Mouse (Mus musculus) neural tube, embryonic 11.5 days (tissue): ENCODE data around the gene Itih1. TPM values are rescaled to one million over a fixed set of nuclear protein-coding genes. Genes with fewer than 3 reads are reported as not detected.

Source experiments
- ATAC-seq: fragments of 200-750 bp; cut with Nextera tagmentation; 2 replicates; pipeline ENCODE4 v1.8.0; 2017; ENCODE audit warnings: moderate number of reproducible peaks, mild to moderate bottlenecking, moderate TSS enrichment, moderate library complexity; ENCODE audit not compliant: insufficient read depth, low FRiP score, low TSS enrichment
- DNase-seq: peaks from one replicate; pipeline ENCODE4 v3.0.0-alpha.2; 2015; ENCODE audit warnings: low spot score
- H3K27ac ChIP-seq: fragments of 300-500 bp; sonication (generic); 2 replicates; pipeline ENCODE4 v1.5.1; 2014; ENCODE audit warnings: low read depth, mild to moderate bottlenecking, low read length
- H3K27me3 ChIP-seq: fragments of 300-500 bp; sonication (generic); 2 replicates; pipeline ENCODE4 v1.6.1; 2014; ENCODE audit warnings: mild to moderate bottlenecking, low read length, mixed read lengths; ENCODE audit not compliant: control insufficient read depth, insufficient read depth
- H3K36me3 ChIP-seq: fragments of 300-500 bp; sonication (generic); 2 replicates; pipeline ENCODE4 v1.6.1; 2014; ENCODE audit warnings: mild to moderate bottlenecking, low read length, moderate library complexity, mixed read lengths; ENCODE audit not compliant: control insufficient read depth, insufficient read depth
- H3K4me1 ChIP-seq: fragments of 300-500 bp; sonication (generic); 2 replicates; pipeline ENCODE4 v1.6.1; 2014; ENCODE audit warnings: low read length, mixed read lengths; ENCODE audit not compliant: control insufficient read depth, insufficient read depth
- H3K4me2 ChIP-seq: fragments of 300-500 bp; sonication (generic); 2 replicates; pipeline ENCODE4 v1.6.1; 2014; ENCODE audit warnings: low read depth, mild to moderate bottlenecking, moderate library complexity
- H3K4me3 ChIP-seq: fragments of 300-500 bp; sonication (generic); 2 replicates; pipeline ENCODE4 v1.5.1; 2014; ENCODE audit warnings: low read depth, low read length
- H3K9ac ChIP-seq: fragments of 300-500 bp; sonication (generic); 2 replicates; pipeline ENCODE4 v1.6.1; 2014; ENCODE audit warnings: mild to moderate bottlenecking, low read length
- H3K9me3 ChIP-seq: fragments of 300-500 bp; sonication (generic); 2 replicates; pipeline ENCODE4 v1.6.1; 2016; ENCODE audit warnings: low read length; ENCODE audit not compliant: control insufficient read depth
- WGBS: fragments of 180-500 bp; shearing (Covaris S2); extraction: QIAGEN DNeasy Blood & Tissue Kit; methylation state at CpG from one replicate; pipeline ENCODE4 v1.1.7; 2014; 5-methylcytosine and 5-hydroxymethylcytosine counted together
- polyA plus RNA-seq: library from polyadenylated mRNA; unstranded; fragments of >200 nt; fragmentation: Nextera tagmentation; extraction: Ambion mirVana; gene quantifications from 2 replicates; pipeline ENCODE4 v1.2.1, GENCODE M21; 2014

Gene Itih1
- polyA plus RNA-seq, 1 experiment from 2014 or later, result not detected

DNA sequence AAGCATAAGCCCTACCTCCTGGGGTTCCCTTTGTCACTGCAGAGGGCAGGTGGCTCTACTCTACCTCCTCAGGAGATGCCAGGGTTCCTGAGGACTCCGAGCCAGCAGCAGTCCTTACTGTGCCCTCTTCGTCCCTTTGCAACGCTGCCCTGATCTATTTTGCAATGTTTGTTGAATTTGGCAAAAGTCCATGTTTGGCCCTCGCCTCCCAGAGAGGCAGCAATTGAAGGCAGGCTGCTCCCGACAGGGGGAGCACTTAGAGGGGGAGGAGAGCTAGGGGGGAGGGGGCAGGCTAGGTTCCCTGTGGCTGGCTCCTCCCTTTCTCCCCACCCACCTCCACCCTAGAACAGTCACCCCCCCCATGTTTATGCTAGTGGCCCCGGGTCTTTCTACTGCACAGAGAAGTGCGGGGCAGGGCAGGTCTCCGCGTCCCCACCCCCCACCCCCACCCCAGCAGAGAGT is 54.8 kb downstream of the Itih1 start:
- Histone ChIP-seq H3K4me2 (no peak overlapping the region), H3K27ac (no peak overlapping the region)
- WGBS, result 22% methylated on average over 8 of the region's 9 CpGs

DNA sequence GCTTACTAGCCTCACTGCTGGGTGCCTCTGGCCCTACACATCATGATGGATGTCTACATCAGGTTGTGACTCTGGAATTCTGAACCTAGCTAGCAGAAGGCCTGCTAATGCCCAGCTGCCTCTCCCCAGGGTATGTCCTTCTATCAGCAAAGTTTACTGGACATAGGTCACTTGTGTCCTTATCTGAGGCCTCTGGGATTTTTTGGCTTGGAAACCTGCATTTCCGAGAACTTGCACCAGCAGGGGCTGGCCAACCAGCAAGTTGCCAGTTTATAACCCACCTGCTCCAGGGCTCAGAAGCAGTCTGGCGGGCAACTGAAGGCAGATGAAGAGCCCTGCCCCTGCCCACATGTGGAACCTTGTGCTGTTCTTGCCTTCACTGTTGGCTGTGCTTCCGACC is 56.9 kb downstream of the Itih1 start, which contains the start of gene Itih4:
Itih4 (plus strand) TSS at position 273 of the 400 bp plus-strand sequence.
- 86% methylated on average over 3 of the region's 3 CpGs for WGBS
- Histone ChIP-seq H3K27ac (no peak within 1 kb of the TSS), H3K9ac (no peak within 1 kb of the TSS), H3K36me3 (no peaks in the 10 kb centered on the region), H3K4me1 (no peaks in the 10 kb centered on the region), H3K27me3 (no peaks in the 10 kb centered on the region), H3K4me3 (no peak within 1 kb of the TSS), H3K4me2 (no peak within 1 kb of the TSS), H3K9me3 (no peaks in the 10 kb centered on the region)
- no peak for ATAC-seq
- no peak for DNase-seq

More for the DNA sequence above, 54.8 kb downstream of the Itih1 start:
- Histone ChIP-seq H3K36me3 (no peaks in the 10 kb centered on the region), H3K9ac (no peak overlapping the region), H3K9me3 (no peaks in the 10 kb centered on the region), H3K27me3 (no peaks in the 10 kb centered on the region), H3K4me3 (no peak overlapping the region), H3K4me1 (no peaks in the 10 kb centered on the region)
- DNase-seq, result peak; percentile 23
- no peak for ATAC-seq

DNA sequence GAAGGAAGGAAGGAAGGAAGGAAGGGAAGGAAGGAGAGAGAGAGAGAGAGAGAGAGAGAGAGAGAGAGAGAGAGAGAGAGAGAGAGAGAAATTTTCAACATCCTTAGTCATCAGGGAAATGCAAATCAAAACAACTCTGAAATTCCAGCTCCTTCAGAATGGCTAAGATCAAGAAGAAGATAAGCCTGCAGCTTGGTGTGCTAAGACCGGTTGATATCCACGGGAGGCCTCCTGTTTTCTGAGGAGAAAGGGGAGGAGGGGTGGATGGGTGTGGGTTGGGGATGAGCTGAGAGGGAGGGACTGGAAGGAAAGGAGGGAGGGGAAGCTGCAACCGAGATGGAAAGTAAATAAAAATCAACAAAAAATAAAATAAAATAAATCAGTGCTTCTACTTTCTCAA is 57.8 kb downstream of the Itih1 start:
- H3K27ac ChIP-seq, result no peak overlapping the region
- ATAC-seq, result no peak
- H3K4me1 ChIP-seq, result no peaks in the 10 kb centered on the region
- no peak overlapping the region for H3K4me3 ChIP-seq
- no peak for DNase-seq
- H3K36me3 ChIP-seq, result no peaks in the 10 kb centered on the region
- H3K9ac ChIP-seq, result no peak overlapping the region
- WGBS, result 26% methylated on average over 3 of the region's 3 CpGs
- H3K27me3 ChIP-seq, result no peaks in the 10 kb centered on the region
- H3K9me3 ChIP-seq, result no peaks in the 10 kb centered on the region
- H3K4me2 ChIP-seq, result no peak overlapping the region

GRCm38 (mm10) chr14:30881718-30882108 is 61.4 kb downstream of the Itih1 start:
- H3K4me3 ChIP-seq, result no peak overlapping the region
- ATAC-seq, result no peak
- H3K4me2 ChIP-seq, result no peak overlapping the region
- no peaks in the 10 kb centered on the region for H3K36me3 ChIP-seq
- no peak overlapping the region for H3K27ac ChIP-seq
- H3K27me3 ChIP-seq, result no peaks in the 10 kb centered on the region
- H3K4me1 ChIP-seq, result no peaks in the 10 kb centered on the region
- DNase-seq, result no peak
- WGBS, result 95% methylated on average over 3 of the region's 3 CpGs
- no peaks in the 10 kb centered on the region for H3K9me3 ChIP-seq
- no peak overlapping the region for H3K9ac ChIP-seq

- no peaks in the 10 kb centered on the region for H3K27me3 ChIP-seq
- no peak for DNase-seq
- no peaks in the 10 kb centered on the region for H3K36me3 ChIP-seq
- 87% methylated on average over 17 of the region's 17 CpGs for WGBS
- H3K4me2 ChIP-seq, result no peak overlapping the region
- H3K9me3 ChIP-seq, result no peaks in the 10 kb centered on the region
- no peak overlapping the region for H3K27ac ChIP-seq
- no peak for ATAC-seq
- H3K4me1 ChIP-seq, result no peaks in the 10 kb centered on the region
- no peak overlapping the region for H3K4me3 ChIP-seq
- no peak overlapping the region for H3K9ac ChIP-seq
These were observed 62.0 kb downstream of the Itih1 start for GRCm38 (mm10) chr14:30880811-30881717.

GRCm38 (mm10) chr14:30880251-30880650 is 62.8 kb downstream of the Itih1 start:
- no peak overlapping the region for H3K9ac ChIP-seq
- no peak overlapping the region for H3K4me3 ChIP-seq
- H3K27me3 ChIP-seq, result no peaks in the 10 kb centered on the region
- H3K36me3 ChIP-seq, result no peaks in the 10 kb centered on the region
- no peak for DNase-seq
- H3K4me1 ChIP-seq, result no peaks in the 10 kb centered on the region
- H3K4me2 ChIP-seq, result no peak overlapping the region
- H3K27ac ChIP-seq, result no peak overlapping the region
- 84% methylated on average over 8 of the region's 8 CpGs for WGBS
- H3K9me3 ChIP-seq, result no peaks in the 10 kb centered on the region
- no peak for ATAC-seq

GRCm38 (mm10) chr14:30879794-30880193 is 63.3 kb downstream of the Itih1 start:
- Histone ChIP-seq H3K9me3 (no peaks in the 10 kb centered on the region), H3K27ac (no peak overlapping the region), H3K4me1 (no peaks in the 10 kb centered on the region), H3K36me3 (no peaks in the 10 kb centered on the region), H3K27me3 (no peaks in the 10 kb centered on the region), H3K4me3 (no peak overlapping the region), H3K4me2 (no peak overlapping the region), H3K9ac (no peak overlapping the region)
- 69% methylated on average over 9 of the region's 9 CpGs for WGBS
- ATAC-seq (no peak), DNase-seq (no peak)
